Mouse (Mus musculus) liver, postnatal 0 days (tissue): ENCODE measurements around the gene Lig1. TPM values are rescaled to one million over a fixed set of nuclear protein-coding genes. Genes with fewer than 3 reads are reported as not detected.

Source experiments
- ATAC-seq: fragments of 200-750 bp; cut with Nextera tagmentation; 2 replicates; pipeline ENCODE4 v1.8.0; 2017; ENCODE audit warnings: mild to moderate bottlenecking, moderate library complexity
- DNase-seq: peaks from one replicate; pipeline ENCODE4 v3.0.0-alpha.2; 2016
- H3K27ac ChIP-seq: fragments of 300-500 bp; sonication (generic); 2 replicates; pipeline ENCODE4 v1.5.1; 2014; ENCODE audit warnings: antibody characterized with exemption, moderate library complexity, mild to moderate bottlenecking, low read depth
- H3K27me3 ChIP-seq: fragments of 300-500 bp; sonication (generic); 2 replicates; pipeline ENCODE4 v1.6.1; 2014; ENCODE audit warnings: low read length, control low read depth, mixed read lengths; ENCODE audit not compliant: insufficient read depth
- H3K36me3 ChIP-seq: fragments of 300-500 bp; sonication (generic); replicated peaks from 2 replicates; pipeline ENCODE4 v1.6.1; 2014; ENCODE audit warnings: mild to moderate bottlenecking, control low read depth, low read length, moderate library complexity, mixed read lengths; ENCODE audit not compliant: insufficient read depth
- H3K4me1 ChIP-seq: fragments of 300-500 bp; sonication (generic); 2 replicates; pipeline ENCODE4 v1.6.1; 2014; ENCODE audit warnings: antibody characterized with exemption, mild to moderate bottlenecking, control low read depth; ENCODE audit not compliant: insufficient read depth
- H3K4me2 ChIP-seq: fragments of 300-500 bp; sonication (generic); 2 replicates; pipeline ENCODE4 v1.6.1; 2014; ENCODE audit warnings: low read depth, mild to moderate bottlenecking, low read length, moderate library complexity, mixed read lengths
- H3K4me3 ChIP-seq: fragments of 300-500 bp; sonication (generic); 2 replicates; pipeline ENCODE4 v1.5.1; 2014; ENCODE audit warnings: low read depth, low read length
- H3K9ac ChIP-seq: fragments of 300-500 bp; sonication (generic); replicated peaks from 2 replicates; pipeline ENCODE4 v1.6.1; 2014; ENCODE audit warnings: mild to moderate bottlenecking, moderate library complexity
- H3K9me3 ChIP-seq: fragments of 300-500 bp; sonication (generic); 2 replicates; pipeline ENCODE4 v1.6.1; 2016; ENCODE audit warnings: mild to moderate bottlenecking, control low read depth, low read length, mixed read lengths
- CTCF ChIP-seq: sonication (generic); IDR thresholded peaks from 2 replicates; pipeline ENCODE4 v1.5.1; 2016; ENCODE audit warnings: antibody characterized with exemption, low read depth
- EP300 ChIP-seq: IDR thresholded peaks from 2 replicates; pipeline ENCODE4 v1.6.1; 2016; ENCODE audit warnings: antibody characterized with exemption, low read depth, mild to moderate bottlenecking
- WGBS: fragments of 180-500 bp; shearing (Covaris S2); extraction: QIAGEN DNeasy Blood & Tissue Kit; methylation state at CpG from one replicate; pipeline ENCODE4 v1.1.7; 2014; ENCODE audit not compliant: insufficient replicate concordance; 5-methylcytosine and 5-hydroxymethylcytosine counted together
- polyA plus RNA-seq: library from polyadenylated mRNA; unstranded; fragments of >200 nt; fragmentation: Nextera tagmentation; extraction: Ambion mirVana; gene quantifications from 2 replicates; pipeline ENCODE4 v1.2.1, GENCODE M21; 2015

Lig1 gene
- polyA plus RNA-seq, 1 experiment from 2014 or later, result 60.5 TPM

DNA sequence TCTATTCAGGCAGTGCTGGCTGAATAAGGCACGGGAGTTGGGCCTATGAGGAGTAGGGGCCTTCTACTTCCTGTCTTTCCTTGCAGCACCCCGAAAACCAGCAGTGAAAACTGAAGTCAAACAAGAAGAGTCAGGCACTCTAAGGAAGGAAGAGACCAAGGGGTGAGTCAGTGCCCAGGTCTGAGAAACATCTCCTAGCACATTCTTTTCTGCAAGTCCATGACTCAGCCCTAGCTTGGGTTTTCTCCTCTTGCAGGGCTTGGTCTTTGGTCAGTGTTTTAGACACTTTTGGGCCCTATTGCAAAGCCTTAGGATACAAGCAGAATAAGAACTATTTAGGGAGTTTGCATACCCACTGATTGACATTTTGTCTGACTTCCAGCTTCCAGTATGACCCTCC is 14.3 kb downstream of the Lig1 start:
- TF ChIP-seq EP300 (no peak), CTCF (no peak)
- Histone ChIP-seq H3K9ac (no peak overlapping the region), H3K27me3 (no peaks in the 10 kb centered on the region), H3K4me3 (no peak overlapping the region), H3K4me1 (peaks cover 4% of the 10 kb centered on the region; the same call in 1 of the 2 replicates), H3K4me2 (no peak overlapping the region), H3K27ac (no peak overlapping the region), H3K36me3 (peaks cover 76% of the 10 kb centered on the region), H3K9me3 (no peaks in the 10 kb centered on the region)
- DNase-seq (no peak), ATAC-seq (no peak)
- WGBS, result 86% methylated on average over 2 of the region's 2 CpGs

DNA sequence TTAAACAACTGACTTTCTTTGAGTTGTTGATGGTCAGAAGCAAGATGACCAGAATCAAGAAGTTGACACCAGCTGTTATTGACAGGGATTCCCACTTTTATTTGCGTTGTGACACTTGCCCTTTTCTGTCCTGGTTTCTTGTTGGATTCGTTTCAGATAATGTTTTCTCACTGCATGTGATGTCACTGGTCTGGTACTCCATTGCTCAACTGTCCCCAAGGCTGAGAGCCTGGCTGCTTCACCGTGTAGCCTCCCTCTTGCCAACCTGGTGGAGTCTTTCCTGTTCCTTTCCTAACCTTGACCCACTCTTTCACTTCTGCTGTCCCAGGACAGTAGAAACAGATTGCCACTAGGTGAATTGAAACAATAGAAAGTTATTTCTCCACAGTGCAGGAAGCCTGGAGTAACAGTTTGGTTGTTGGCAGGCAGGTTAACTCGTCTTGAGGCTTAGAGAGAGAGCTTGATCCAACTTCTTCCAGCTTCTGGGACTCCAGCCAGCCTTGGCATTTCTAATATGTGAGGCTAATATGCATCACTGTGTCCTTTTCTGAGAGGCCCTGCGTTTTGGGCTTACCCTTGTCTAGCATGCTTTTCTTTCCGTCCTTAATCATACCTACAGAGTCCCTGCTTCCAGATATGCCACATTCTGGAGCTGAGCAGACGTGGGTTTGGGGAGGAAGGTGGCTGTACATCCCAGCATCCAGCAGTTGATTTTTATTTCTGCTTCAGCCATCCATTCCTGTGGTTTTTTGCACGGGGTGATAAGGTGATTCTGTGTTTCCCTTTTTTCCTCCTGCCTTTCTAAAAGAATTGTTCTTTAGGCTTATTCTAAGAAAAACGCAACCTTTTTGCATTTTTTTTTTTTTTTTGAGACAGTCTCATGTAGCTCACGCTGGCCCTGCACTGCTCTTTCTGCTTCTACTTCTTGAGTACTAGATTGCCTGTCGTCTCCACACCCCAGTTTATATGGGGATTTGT is 17.1 kb downstream of the Lig1 start:
- no peak for ATAC-seq
- TF ChIP-seq EP300 (no peak), CTCF (no peak)
- no peak for DNase-seq
- Histone ChIP-seq H3K4me2 (no peak overlapping the region), H3K36me3 (peaks cover 80% of the 10 kb centered on the region), H3K27ac (no peak overlapping the region), H3K9ac (no peak overlapping the region), H3K27me3 (no peaks in the 10 kb centered on the region), H3K4me3 (no peak overlapping the region), H3K9me3 (no peaks in the 10 kb centered on the region), H3K4me1 (peaks cover 4% of the 10 kb centered on the region; the same call in 1 of the 2 replicates)
- WGBS, result 70% methylated on average over 11 of the region's 11 CpGs

DNA sequence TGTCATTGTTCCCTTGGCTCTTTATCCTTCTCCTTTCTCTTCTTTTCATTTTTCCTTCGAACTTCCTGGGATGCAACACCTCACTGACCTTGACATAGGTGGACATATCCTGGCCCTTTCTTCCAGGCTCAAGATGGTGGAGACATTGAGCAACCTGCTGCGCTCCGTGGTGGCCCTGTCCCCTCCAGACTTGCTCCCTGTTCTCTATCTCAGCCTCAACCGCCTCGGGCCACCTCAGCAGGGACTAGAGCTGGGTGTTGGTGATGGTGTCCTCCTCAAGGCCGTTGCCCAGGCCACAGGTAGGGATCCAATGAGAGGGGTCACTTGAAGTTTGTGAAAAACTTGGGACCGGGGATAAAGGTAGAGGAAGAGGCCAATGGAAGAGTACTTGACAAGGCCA is 18.2 kb downstream of the Lig1 start:
- peaks cover 84% of the 10 kb centered on the region for H3K36me3 ChIP-seq

DNA sequence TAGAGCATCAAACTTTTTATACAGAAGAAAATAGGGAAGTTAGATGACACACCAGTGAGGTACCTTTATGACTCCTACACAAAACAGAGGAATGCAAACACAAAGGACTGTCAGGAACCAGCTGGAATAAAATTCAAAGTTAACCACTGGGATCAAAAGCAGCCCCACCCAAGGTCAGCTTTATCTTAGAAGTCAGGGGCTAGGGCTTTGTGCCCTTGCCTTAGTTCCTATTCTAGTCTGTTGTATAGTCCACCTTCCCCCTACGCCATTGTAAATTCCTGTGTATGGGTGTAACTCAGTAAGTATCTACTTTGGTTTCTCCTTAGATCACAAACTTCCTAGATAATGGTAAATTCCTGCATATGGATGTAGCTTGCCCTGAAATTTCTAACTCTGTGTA is 20.6 kb downstream of the Lig1 start:
- H3K4me3 ChIP-seq, result no peak overlapping the region
- H3K9ac ChIP-seq, result no peak overlapping the region
- no peak overlapping the region for H3K27ac ChIP-seq
- TF ChIP-seq EP300 (no peak), CTCF (no peak)
- H3K9me3 ChIP-seq, result no peaks in the 10 kb centered on the region
- peaks cover 85% of the 10 kb centered on the region for H3K36me3 ChIP-seq
- 78% methylated on average over 1 of the region's 1 CpGs for WGBS
- H3K27me3 ChIP-seq, result no peaks in the 10 kb centered on the region
- no peak for DNase-seq
- no peak for ATAC-seq
- H3K4me1 ChIP-seq, result no peaks in the 10 kb centered on the region
- H3K4me2 ChIP-seq, result no peak overlapping the region

More for the DNA sequence above, 18.2 kb downstream of the Lig1 start:
- H3K27ac ChIP-seq, result no peak overlapping the region
- H3K9ac ChIP-seq, result no peak overlapping the region
- no peaks in the 10 kb centered on the region for H3K9me3 ChIP-seq
- H3K27me3 ChIP-seq, result no peaks in the 10 kb centered on the region
- peaks cover 4% of the 10 kb centered on the region; the same call in 1 of the 2 replicates for H3K4me1 ChIP-seq
- H3K4me2 ChIP-seq, result no peak overlapping the region
- H3K4me3 ChIP-seq, result no peak overlapping the region
- DNase-seq (no peak), ATAC-seq (no peak)
- WGBS, result 93% methylated on average over 7 of the region's 7 CpGs
- TF ChIP-seq EP300 (no peak), CTCF (no peak)

DNA sequence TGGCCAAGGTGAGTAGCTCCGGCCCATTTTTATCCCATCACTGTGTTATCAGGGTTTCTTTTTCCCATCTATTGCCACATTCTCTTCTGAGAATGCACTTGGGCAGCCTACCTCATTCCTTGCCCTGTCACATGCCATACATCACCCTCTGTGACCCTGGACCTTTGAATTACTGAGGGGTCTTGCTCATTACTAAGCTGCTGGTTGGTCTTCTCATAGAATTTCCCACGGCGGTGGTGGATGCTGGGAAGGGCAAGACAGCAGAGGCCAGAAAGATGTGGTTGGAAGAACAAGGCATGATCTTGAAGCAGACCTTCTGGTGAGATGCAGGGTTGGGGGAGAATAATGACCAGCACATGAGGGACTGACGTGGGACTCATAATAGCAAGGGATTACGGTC is 21.7 kb downstream of the Lig1 start:
- TF ChIP-seq CTCF (no peak), EP300 (no peak)
- ATAC-seq (no peak), DNase-seq (no peak)
- H3K4me2 ChIP-seq, result no peak overlapping the region
- no peaks in the 10 kb centered on the region for H3K27me3 ChIP-seq
- WGBS, result 92% methylated on average over 5 of the region's 5 CpGs
- no peaks in the 10 kb centered on the region for H3K9me3 ChIP-seq
- no peak overlapping the region for H3K27ac ChIP-seq
- no peak overlapping the region for H3K9ac ChIP-seq
- peaks cover 89% of the 10 kb centered on the region for H3K36me3 ChIP-seq
- no peaks in the 10 kb centered on the region for H3K4me1 ChIP-seq
- H3K4me3 ChIP-seq, result no peak overlapping the region

DNA sequence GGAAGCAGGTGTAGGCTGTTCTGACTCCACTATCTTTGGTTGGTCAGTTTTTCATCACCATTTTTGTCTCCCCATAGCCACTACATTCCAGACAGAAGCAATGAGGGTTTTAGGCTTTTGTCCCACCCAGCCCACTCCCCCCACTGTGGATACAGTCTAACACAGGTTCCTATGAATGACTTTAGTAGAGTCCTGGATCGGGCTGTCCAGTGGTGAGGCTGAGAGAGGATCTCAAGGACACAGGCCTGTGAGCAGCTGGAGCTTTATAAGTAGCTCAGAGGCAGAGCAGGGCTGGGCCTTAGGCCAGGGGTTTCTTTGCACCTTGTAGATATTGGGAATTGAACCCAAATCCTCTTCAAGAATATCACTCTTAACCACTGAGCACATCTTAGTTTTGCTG is 24.6 kb downstream of the Lig1 start:
- H3K9me3 ChIP-seq, result no peaks in the 10 kb centered on the region
- H3K4me1 ChIP-seq, result no peaks in the 10 kb centered on the region
- H3K4me2 ChIP-seq, result no peak overlapping the region
- no peak for DNase-seq
- no peak for ATAC-seq
- H3K36me3 ChIP-seq, result peaks cover 86% of the 10 kb centered on the region
- WGBS, result 76% methylated on average over 1 of the region's 1 CpGs
- no peak for TF ChIP-seq EP300
- TF ChIP-seq CTCF, result no peak
- H3K27ac ChIP-seq, result no peak overlapping the region
- H3K4me3 ChIP-seq, result no peak overlapping the region
- no peaks in the 10 kb centered on the region for H3K27me3 ChIP-seq
- H3K9ac ChIP-seq, result no peak overlapping the region
